Mouse (Mus musculus): ENCODE data around the gene Ddx50.

- no peak for TF ChIP-seq CTCF (IDR thresholded peaks at IDR 0.05; ENCODE audit: low read depth, low read length)
- no peak for TF ChIP-seq GATA2 (IDR thresholded peaks at IDR 0.05; ENCODE audit: borderline replicate concordance, low read depth, low read length)
- TF ChIP-seq GATA1 (IDR thresholded peaks at IDR 0.05; ENCODE audit: borderline replicate concordance, low read length), result no peak
These were observed 21.3 kb upstream of the Ddx50 start for GRCm38 (mm10) chr10:62672359-62672758.
